Mouse (Mus musculus): Measurements from ENCODE around the gene Fbln7. TPM values are rescaled to one million over a fixed set of nuclear protein-coding genes. Genes with fewer than 3 reads are reported as not detected.

Gene Fbln7
- polyA plus RNA-seq, 1 experiment, result 1.1 TPM

DNA sequence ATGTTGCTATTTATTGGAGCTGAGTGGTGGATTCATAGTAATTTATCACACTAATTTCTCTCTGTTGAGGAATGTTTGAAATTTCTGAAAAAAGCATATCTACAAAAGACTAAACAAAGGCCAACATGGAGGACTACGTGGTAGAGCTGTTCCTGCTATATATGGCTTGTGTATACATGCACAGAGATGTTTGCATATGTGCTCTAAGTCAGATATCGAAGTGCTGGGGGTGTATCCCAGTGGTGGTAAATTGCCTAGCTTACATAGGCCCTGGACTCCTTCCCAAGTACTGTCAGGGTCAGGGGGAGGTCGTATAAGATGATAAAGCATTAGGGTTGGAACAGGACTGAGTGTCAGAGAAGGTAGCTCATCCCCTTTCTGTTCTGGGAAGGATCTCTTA, 30.2 kb upstream of the Fbln7 start:
- 57% methylated on average over 3 of the region's 3 CpGs for WGBS
- Histone ChIP-seq H3K4me1 (ENCODE audit: control insufficient read depth, insufficient read depth, low read length) (no peaks in the 10 kb centered on the region), H3K4me3 (replicated peaks; ENCODE audit: extremely low read depth, low read depth, low read length) (no peak overlapping the region)
- no peak for DNase-seq
- TF ChIP-seq CTCF (IDR thresholded peaks at IDR 0.05; ENCODE audit: insufficient read depth, low read length), result no peak
- no peak for TF ChIP-seq POLR2A (IDR thresholded peaks at IDR 0.05; ENCODE audit: borderline replicate concordance, extremely low read depth, low read depth, low read length)

DNA sequence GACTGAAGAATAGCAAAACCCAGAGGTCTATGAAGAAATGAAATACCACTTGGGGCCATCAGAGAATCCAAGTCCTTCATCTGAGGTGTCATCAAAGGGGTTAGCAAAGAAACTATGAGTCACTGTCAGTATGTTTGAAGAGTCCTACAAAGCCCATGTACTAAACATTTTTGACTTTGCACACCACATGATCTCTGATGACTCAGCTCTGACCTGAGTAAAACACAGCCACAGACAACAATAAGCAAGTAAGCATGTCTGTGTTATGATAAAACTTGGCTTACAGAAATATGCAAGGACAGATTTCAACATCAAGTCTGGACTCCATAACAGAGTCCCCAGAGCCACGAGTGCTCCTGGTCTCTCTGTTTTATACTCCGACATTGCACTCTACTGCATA, 29.7 kb upstream of the Fbln7 start:
- H3K4me1 ChIP-seq (ENCODE audit: control insufficient read depth, insufficient read depth, low read length), result no peaks in the 10 kb centered on the region
- no peak for TF ChIP-seq POLR2A (IDR thresholded peaks at IDR 0.05; ENCODE audit: borderline replicate concordance, extremely low read depth, low read depth, low read length)
- TF ChIP-seq CTCF (IDR thresholded peaks at IDR 0.05; ENCODE audit: insufficient read depth, low read length), result no peak
- no peak for DNase-seq
- 80% methylated on average over 2 of the region's 2 CpGs for WGBS
- H3K4me3 ChIP-seq (replicated peaks; ENCODE audit: extremely low read depth, low read depth, low read length), result no peak overlapping the region

DNA sequence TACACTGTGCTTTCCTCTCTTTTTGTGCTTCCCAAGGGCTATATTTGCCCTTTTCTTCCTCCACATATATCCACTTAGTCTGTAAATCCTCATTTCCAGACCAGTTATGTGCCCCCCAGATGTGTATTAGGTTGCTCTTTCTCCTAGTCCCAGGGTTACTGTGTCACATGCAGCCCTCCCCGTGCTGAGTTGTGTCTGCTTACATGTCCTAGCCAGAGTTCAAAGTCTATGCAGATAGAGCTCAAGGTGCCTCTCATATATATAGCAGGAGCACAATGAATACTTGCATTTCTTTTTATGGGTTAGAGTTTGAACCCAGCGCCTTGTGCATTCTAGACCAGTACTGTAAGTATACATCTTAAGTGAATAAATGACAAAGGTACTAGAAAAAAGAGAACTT, 29.3 kb upstream of the Fbln7 start:
- 90% methylated on average over 2 of the region's 2 CpGs for WGBS
- H3K4me1 ChIP-seq (ENCODE audit: control insufficient read depth, insufficient read depth, low read length), result no peaks in the 10 kb centered on the region
- TF ChIP-seq POLR2A (IDR thresholded peaks at IDR 0.05; ENCODE audit: borderline replicate concordance, extremely low read depth, low read depth, low read length) (no peak), CTCF (IDR thresholded peaks at IDR 0.05; ENCODE audit: insufficient read depth, low read length) (no peak)
- H3K4me3 ChIP-seq (replicated peaks; ENCODE audit: extremely low read depth, low read depth, low read length), result no peak overlapping the region
- no peak for DNase-seq

GRCm38 (mm10) chr2:128837531-128837930, 25.2 kb upstream of the Fbln7 start:
- DNase-seq, result no peak

DNA sequence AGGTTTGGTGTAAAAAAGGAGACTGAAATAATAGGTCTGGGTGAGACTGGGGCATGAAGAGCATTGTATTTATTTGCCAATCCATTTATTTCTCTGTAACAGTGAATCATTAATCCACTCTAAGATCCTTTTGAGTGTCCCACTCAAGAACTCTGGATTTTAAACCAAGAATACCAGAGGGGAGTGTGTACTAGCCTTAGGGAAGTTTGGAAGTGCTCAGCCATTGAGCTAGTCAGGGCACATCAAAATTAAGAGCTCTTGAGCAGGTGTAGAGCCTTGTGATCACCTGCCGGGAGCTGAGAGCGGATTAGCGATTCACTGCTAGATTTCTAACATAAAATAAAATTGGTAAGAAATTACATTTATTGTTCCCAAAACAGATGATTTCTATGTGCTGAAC, 24.2 kb upstream of the Fbln7 start:
- H3K4me3 ChIP-seq (replicated peaks; ENCODE audit: extremely low read depth, low read depth, low read length), result no peak overlapping the region
- WGBS, result 79% methylated on average over 3 of the region's 3 CpGs
- H3K4me1 ChIP-seq (ENCODE audit: control insufficient read depth, insufficient read depth, low read length), result no peaks in the 10 kb centered on the region
- TF ChIP-seq POLR2A (IDR thresholded peaks at IDR 0.05; ENCODE audit: borderline replicate concordance, extremely low read depth, low read depth, low read length) (no peak), CTCF (IDR thresholded peaks at IDR 0.05; ENCODE audit: insufficient read depth, low read length) (no peak)
- DNase-seq, result no peak

More at GRCm38 (mm10) chr2:128837531-128837930, 25.2 kb upstream of the Fbln7 start:
- no peaks in the 10 kb centered on the region for H3K4me1 ChIP-seq (ENCODE audit: control insufficient read depth, insufficient read depth, low read length)
- TF ChIP-seq CTCF (IDR thresholded peaks at IDR 0.05; ENCODE audit: insufficient read depth, low read length) (no peak), POLR2A (IDR thresholded peaks at IDR 0.05; ENCODE audit: borderline replicate concordance, extremely low read depth, low read depth, low read length) (no peak)
- 86% methylated on average over 8 of the region's 8 CpGs for WGBS
- H3K4me3 ChIP-seq (replicated peaks; ENCODE audit: extremely low read depth, low read depth, low read length), result no peak overlapping the region

- DNase-seq, result no peak
- WGBS, result 64% methylated on average over 2 of the region's 2 CpGs
- Histone ChIP-seq H3K4me1 (ENCODE audit: control insufficient read depth, insufficient read depth, low read length) (no peaks in the 10 kb centered on the region), H3K4me3 (replicated peaks; ENCODE audit: extremely low read depth, low read depth, low read length) (no peak overlapping the region)
- TF ChIP-seq CTCF (IDR thresholded peaks at IDR 0.05; ENCODE audit: insufficient read depth, low read length) (no peak), POLR2A (IDR thresholded peaks at IDR 0.05; ENCODE audit: borderline replicate concordance, extremely low read depth, low read depth, low read length) (no peak)
Measured at GRCm38 (mm10) chr2:128839501-128839900, 23.3 kb upstream of the Fbln7 start.

DNA sequence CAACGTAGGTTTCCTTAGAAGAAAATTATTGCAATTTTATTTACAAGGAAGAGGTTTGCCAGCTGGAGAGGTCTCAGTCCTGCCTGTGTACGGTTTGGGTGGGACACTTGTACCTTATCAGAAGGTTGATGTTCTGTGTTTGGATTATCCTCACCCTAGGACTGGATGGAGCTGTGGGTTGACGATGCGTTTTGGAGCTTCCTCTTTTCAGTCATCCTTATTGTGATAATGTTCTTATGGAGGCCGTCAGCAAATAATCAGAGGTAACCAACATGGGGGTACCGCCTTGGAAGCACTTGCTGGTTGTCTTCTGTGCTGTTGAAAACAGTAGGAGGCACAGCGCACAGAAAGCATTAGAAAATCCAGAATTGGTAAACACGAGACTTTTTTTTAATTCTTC, 20.3 kb upstream of the Fbln7 start:
- TF ChIP-seq POLR2A (IDR thresholded peaks at IDR 0.05; ENCODE audit: borderline replicate concordance, extremely low read depth, low read depth, low read length), result no peak
- no peak for TF ChIP-seq CTCF (IDR thresholded peaks at IDR 0.05; ENCODE audit: insufficient read depth, low read length)
- 78% methylated on average over 8 of the region's 8 CpGs for WGBS
- DNase-seq, result no peak
- no peak overlapping the region for H3K4me3 ChIP-seq (replicated peaks; ENCODE audit: extremely low read depth, low read depth, low read length)
- no peaks in the 10 kb centered on the region for H3K4me1 ChIP-seq (ENCODE audit: control insufficient read depth, insufficient read depth, low read length)

- TF ChIP-seq POLR2A (IDR thresholded peaks at IDR 0.05; ENCODE audit: borderline replicate concordance, extremely low read depth, low read depth, low read length) (no peak), CTCF (IDR thresholded peaks at IDR 0.05; ENCODE audit: insufficient read depth, low read length) (no peak)
- WGBS, result 86% methylated on average over 2 of the region's 2 CpGs
- H3K4me3 ChIP-seq (replicated peaks; ENCODE audit: extremely low read depth, low read depth, low read length), result no peak overlapping the region
- DNase-seq, result no peak
- no peaks in the 10 kb centered on the region for H3K4me1 ChIP-seq (ENCODE audit: control insufficient read depth, insufficient read depth, low read length)
Measured at GRCm38 (mm10) chr2:128850036-128850435, 12.7 kb upstream of the Fbln7 start.

DNA sequence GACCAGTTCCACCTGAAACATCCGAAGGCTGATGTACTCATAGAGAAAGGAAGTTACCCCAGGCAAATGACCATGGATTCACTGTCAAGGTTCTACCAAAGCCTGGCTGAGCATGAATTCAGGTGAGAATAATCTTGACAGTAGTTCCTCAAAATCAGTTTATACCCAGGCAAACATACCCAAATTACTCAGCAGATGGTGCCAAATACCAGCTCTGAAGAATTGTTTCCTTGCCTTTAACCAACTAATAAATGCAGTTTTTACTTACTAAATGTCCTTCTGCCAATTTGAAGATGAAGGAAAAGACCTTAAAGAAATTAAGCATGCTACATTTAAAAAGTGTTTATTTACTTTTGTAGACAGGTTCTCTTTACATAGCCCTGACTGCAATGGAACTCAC, 6.1 kb upstream of the Fbln7 start:
- no peak for DNase-seq
- TF ChIP-seq POLR2A (IDR thresholded peaks at IDR 0.05; ENCODE audit: borderline replicate concordance, extremely low read depth, low read depth, low read length) (no peak), CTCF (IDR thresholded peaks at IDR 0.05; ENCODE audit: insufficient read depth, low read length) (no peak)
- WGBS, result 81% methylated on average over 1 of the region's 1 CpGs
- no peaks in the 10 kb centered on the region for H3K4me1 ChIP-seq (ENCODE audit: control insufficient read depth, insufficient read depth, low read length)
- H3K4me3 ChIP-seq (replicated peaks; ENCODE audit: extremely low read depth, low read depth, low read length), result no peak overlapping the region

DNA sequence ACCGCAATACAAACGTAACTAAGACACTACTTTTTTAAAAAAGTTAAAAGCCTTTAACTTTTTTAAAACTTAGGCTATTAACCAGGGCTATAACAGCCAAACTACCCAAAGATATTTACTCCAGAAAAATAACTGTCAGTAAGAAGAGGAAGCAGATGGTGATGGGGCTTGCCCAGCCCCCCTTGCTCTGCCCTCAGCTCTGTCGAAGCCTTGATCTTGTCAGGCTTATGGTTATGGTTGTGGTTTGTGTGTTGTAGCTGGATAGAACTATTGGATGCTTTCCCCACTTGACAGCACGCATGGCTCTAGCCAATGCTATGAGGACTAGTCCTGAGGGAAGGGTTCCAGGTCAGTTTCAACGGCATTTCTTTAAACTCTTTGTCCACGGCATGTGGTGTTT, 3.8 kb upstream of the Fbln7 start:
- Histone ChIP-seq H3K4me1 (ENCODE audit: control insufficient read depth, insufficient read depth, low read length) (no peaks in the 10 kb centered on the region; the same call in 1 of the 2 replicates), H3K4me3 (replicated peaks; ENCODE audit: extremely low read depth, low read depth, low read length) (no peak overlapping the region)
- TF ChIP-seq POLR2A (IDR thresholded peaks at IDR 0.05; ENCODE audit: borderline replicate concordance, extremely low read depth, low read depth, low read length) (no peak), CTCF (IDR thresholded peaks at IDR 0.05; ENCODE audit: insufficient read depth, low read length) (no peak)
- WGBS, result 87% methylated on average over 6 of the region's 6 CpGs
- DNase-seq, result no peak

Data from lung, adult 2 months (tissue).